Mouse (Mus musculus): ENCODE results near the gene Csrnp2.

- TF ChIP-seq EP300 (IDR thresholded peaks at IDR 0.05) (no peak), CTCF (IDR thresholded peaks at IDR 0.05) (no peak)
Observed at GRCm38 (mm10) chr15:100433234-100433633, 62.1 kb downstream of the Csrnp2 start.

All from lung, postnatal 0 days (tissue).